Mouse (Mus musculus) inflammation-experienced regulatory T-cells, adult 6 months (primary cell): ENCODE data around the gene Atp23. TPM values are rescaled to one million over a fixed set of nuclear protein-coding genes. Genes with fewer than 3 reads are reported as not detected.

Experiments used
- ATAC-seq: one replicate; pipeline ENCODE4 v1.8.0; 2017
- polyA plus RNA-seq, 3 experiments: library from polyadenylated mRNA; unstranded; fragments of 100-300 nt; shearing (Covaris generic); gene quantifications; one replicate each; pipeline ENCODE4 v1.2.1; 2017

Gene Atp23
- polyA plus RNA-seq, 3 experiments from 2014 or later = 3.4 to 7.5 (median 5.1) TPM

DNA sequence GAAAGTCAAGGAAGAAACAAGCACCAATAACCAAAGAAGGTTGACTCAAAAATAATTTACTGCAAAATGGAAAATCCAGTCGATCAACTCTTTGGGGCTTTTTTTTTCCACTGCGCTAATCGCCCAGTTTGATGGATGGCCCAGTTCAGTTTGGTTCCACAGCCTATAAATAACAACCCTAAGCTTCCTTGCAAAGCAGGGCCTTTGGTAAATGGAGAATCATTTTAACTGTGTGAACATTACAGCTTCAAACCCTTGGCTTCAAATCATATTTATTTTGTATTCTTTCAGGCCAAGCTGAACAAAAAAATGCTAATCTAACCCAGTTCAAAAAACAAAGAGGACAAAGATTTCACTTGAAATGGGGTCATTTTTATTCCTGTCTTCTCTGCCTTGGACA lies 78.7 kb downstream of the Atp23 start:
- ATAC-seq = no peak

Other genes starting within 250 kb of the Atp23 start
- gene Ctdsp2, start 77.4 kb upstream of the Atp23 start, polyA plus RNA-seq = 10 to 100 TPM; 26.2 to 47.1 (median 38.5) TPM
- gene Avil, start 99.4 kb upstream of the Atp23 start, polyA plus RNA-seq = under 1 TPM in 2 of 3 experiments, not detected in 1; 0.11 to 0.36 TPM
- 10 to 100 TPM; 40.0 to 50.0 (median 48.3) TPM for gene Tsfm, start 129.5 kb upstream of the Atp23 start, polyA plus RNA-seq
- gene Mettl1, start 140.1 kb upstream of the Atp23 start, polyA plus RNA-seq = 10 to 100 TPM; 10.8 to 37.6 (median 28.4) TPM
- under 1 TPM in 1 of 3 experiments, not detected in 2; 0.46 TPM for gene Eef1akmt3, start 140.2 kb upstream of the Atp23 start, polyA plus RNA-seq
- gene Cyp27b1, start 146.9 kb upstream of the Atp23 start, polyA plus RNA-seq = not detected
- gene March9, start 158.8 kb upstream of the Atp23 start, polyA plus RNA-seq = under 1 TPM; 0.35 to 0.84 (median 0.72) TPM
- gene Cdk4, start 162.2 kb upstream of the Atp23 start, polyA plus RNA-seq = 100 to 1,000 TPM; 284 to 347 (median 295) TPM
- gene Tspan31, start 168.9 kb upstream of the Atp23 start, polyA plus RNA-seq = 100 to 1,000 TPM in 2 of 3 experiments, 10 to 100 TPM in 1; 97.8 to 134 (median 127) TPM
- gene Agap2, start 173.9 kb upstream of the Atp23 start, polyA plus RNA-seq = 10 to 100 TPM; 25.9 to 32.1 (median 31.2) TPM
- gene Os9, start 219.8 kb upstream of the Atp23 start, polyA plus RNA-seq = 10 to 100 TPM; 61.9 to 81.5 (median 75.8) TPM